Mouse (Mus musculus) frontal cortex, postnatal 10 days (tissue): Measurements from ENCODE around the gene Slc3a2.

ENCODE experiments used
- DNase-seq, 2 experiments: peaks; one replicate each; pipeline ENCODE4 v3.0.0; 2022; ENCODE audit warnings: low spot score in 2 of 2, mixed read lengths in 1 of 2

Gene Slc3a2

DNA sequence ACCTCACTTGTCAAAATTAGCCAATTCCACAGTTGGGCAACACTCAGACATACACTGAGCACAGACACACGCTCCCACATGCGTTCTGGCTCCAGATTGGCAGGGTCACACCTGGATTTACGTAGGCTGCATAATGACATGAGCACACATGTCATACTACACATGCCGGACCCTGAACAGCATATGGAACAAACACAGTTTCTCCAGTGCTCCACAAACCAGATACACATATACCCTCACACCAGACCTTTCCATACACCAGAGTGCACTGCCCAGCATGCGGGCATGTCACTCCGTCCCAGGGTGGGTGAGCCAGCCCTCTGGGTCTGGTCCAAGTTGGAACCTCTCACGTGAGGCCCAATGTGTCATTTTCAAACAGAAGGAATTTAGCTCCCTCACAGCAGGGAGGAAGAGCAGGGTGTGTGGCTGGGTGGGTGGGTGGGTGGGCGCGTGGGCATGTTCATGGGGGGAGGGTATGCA is 59.8 kb downstream of the Slc3a2 start, which contains the start of gene Chrm1:
TSS of gene Chrm1 (plus strand) at position 430 of the 480 bp plus-strand sequence.
- peak in 1 of 2 experiments; percentile 39 for DNase-seq

DNA sequence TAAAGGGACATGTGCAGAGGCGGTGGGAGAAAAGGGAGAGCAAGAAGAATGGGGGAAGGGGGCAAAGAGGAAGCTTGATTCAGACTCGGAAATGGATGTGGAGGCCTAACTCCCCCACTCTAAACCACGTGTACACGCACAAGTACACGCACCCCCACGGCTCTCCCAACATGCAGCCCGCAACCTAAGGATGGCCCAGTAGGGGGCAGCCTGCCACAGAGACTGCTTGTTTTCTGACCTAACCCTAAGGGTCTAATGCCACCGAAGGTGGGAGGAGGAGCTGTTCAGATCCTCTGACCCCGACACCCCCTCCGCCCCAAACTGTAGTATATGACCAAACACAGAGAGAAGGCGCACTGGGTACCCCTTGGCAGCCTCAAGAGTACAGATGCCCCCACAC is 60.8 kb downstream of the Slc3a2 start:
- peak; percentile 82 to 86 for DNase-seq

DNA sequence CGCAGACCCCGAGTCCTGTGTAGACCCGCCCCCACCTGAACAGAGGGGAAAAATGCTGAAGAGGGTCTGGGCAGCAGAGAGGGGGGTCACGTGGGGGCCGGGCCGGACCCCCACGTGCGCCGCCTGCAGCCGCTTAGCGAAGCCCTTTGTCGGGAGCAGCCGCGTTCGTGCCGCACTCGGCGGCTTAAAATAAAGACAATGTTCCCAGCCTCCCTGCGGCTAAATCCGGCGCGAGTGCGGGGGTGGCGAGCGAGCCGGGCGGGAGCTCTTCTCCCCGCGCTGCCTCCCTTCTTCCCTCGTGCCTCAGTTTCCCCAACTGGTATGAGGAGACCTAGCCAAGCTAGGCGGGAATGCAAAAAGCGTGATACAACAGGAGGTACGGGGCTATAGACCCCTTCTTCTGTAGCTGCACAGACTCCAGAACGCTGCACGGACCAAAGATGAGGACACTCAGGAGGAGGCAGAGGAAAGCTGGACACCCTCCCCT is 61.3 kb downstream of the Slc3a2 start:
- DNase-seq: peak; percentile 67 to 73
